Mouse (Mus musculus): Measurements from ENCODE around the gene Pth.

Gene Pth

GRCm38 (mm10) chr7:113388470-113388869 is at the start of gene Pth:
Gene Pth (minus strand): TSS chr7:113388570.
- DNase-seq (ENCODE audit: low spot score), result no peak

- no peak for DNase-seq (ENCODE audit: low spot score)
Measured at GRCm38 (mm10) chr7:113436312-113436711, 47.9 kb upstream of the Pth start.

- peak; percentile 14 for DNase-seq (ENCODE audit: low spot score)
Measured at GRCm38 (mm10) chr7:113434286-113434685, 45.9 kb upstream of the Pth start.

GRCm38 (mm10) chr7:113433451-113433850 is 45.1 kb upstream of the Pth start:
- no peak for DNase-seq (ENCODE audit: low spot score)

- no peak for DNase-seq (ENCODE audit: low spot score)
Measured at GRCm38 (mm10) chr7:113432891-113433290, 44.5 kb upstream of the Pth start.

- DNase-seq (ENCODE audit: low spot score), result no peak
Measured at GRCm38 (mm10) chr7:113420771-113421170, 32.4 kb upstream of the Pth start.

GRCm38 (mm10) chr7:113419070-113419782 is 30.9 kb upstream of the Pth start:
- no peak for DNase-seq (ENCODE audit: low spot score)

GRCm38 (mm10) chr7:113416536-113416935 is 28.2 kb upstream of the Pth start:
- no peak for DNase-seq (ENCODE audit: low spot score)

GRCm38 (mm10) chr7:113415256-113415655 is 26.9 kb upstream of the Pth start:
- DNase-seq (ENCODE audit: low spot score), result no peak

- DNase-seq (ENCODE audit: low spot score), result no peak
Measured at GRCm38 (mm10) chr7:113408712-113409111, 20.3 kb upstream of the Pth start.

- no peak for DNase-seq (ENCODE audit: low spot score)
Measured at GRCm38 (mm10) chr7:113398083-113398482, 9.7 kb upstream of the Pth start.

GRCm38 (mm10) chr7:113396661-113397060 is 8.3 kb upstream of the Pth start:
- no peak for DNase-seq (ENCODE audit: low spot score)

GRCm38 (mm10) chr7:113391619-113392018 is 3.2 kb upstream of the Pth start:
- DNase-seq (ENCODE audit: low spot score), result no peak

GRCm38 (mm10) chr7:113377875-113378658 is 10.3 kb downstream of the Pth start:
- peak; percentile 47 for DNase-seq (ENCODE audit: low spot score)

- no peak for DNase-seq (ENCODE audit: low spot score)
Measured at GRCm38 (mm10) chr7:113372682-113373081, 15.7 kb downstream of the Pth start.

- peak; percentile 77 for DNase-seq (ENCODE audit: low spot score)
Measured at GRCm38 (mm10) chr7:113369620-113370340, 18.6 kb downstream of the Pth start.

GRCm38 (mm10) chr7:113368746-113369619 is 19.4 kb downstream of the Pth start, which contains the start of gene Btbd10:
Gene Btbd10 (minus strand): TSS chr7:113369392.
- DNase-seq (ENCODE audit: low spot score), result peak; percentile 97

- no peak for DNase-seq (ENCODE audit: low spot score)
Measured at GRCm38 (mm10) chr7:113367440-113367839, 20.9 kb downstream of the Pth start.

GRCm38 (mm10) chr7:113349089-113349488 is 39.3 kb downstream of the Pth start:
- DNase-seq (ENCODE audit: low spot score), result no peak

- no peak for DNase-seq (ENCODE audit: low spot score)
Measured at GRCm38 (mm10) chr7:113347694-113348093, 40.7 kb downstream of the Pth start.

GRCm38 (mm10) chr7:113347271-113347670 is 41.1 kb downstream of the Pth start:
- no peak for DNase-seq (ENCODE audit: low spot score)
